Mouse (Mus musculus) retina, postnatal 7 days (tissue): ENCODE results near the gene Pmch.

Experiments used
- DNase-seq: peaks from one replicate; pipeline ENCODE4 v3.0.0-alpha.2; 2012; ENCODE audit warnings: low read depth, low spot score

Pmch gene

GRCm38 (mm10) chr10:88090772-88091171 is at the start of gene Pmch:
Gene Pmch (plus strand): TSS chr10:88091072.
- no peak for DNase-seq

GRCm38 (mm10) chr10:88044297-88044696 is 46.6 kb upstream of the Pmch start:
- no peak for DNase-seq

- DNase-seq: no peak
These were observed 44.6 kb upstream of the Pmch start for GRCm38 (mm10) chr10:88046098-88046771.

- no peak for DNase-seq
These were observed 36.5 kb upstream of the Pmch start for GRCm38 (mm10) chr10:88054233-88054985.

DNA sequence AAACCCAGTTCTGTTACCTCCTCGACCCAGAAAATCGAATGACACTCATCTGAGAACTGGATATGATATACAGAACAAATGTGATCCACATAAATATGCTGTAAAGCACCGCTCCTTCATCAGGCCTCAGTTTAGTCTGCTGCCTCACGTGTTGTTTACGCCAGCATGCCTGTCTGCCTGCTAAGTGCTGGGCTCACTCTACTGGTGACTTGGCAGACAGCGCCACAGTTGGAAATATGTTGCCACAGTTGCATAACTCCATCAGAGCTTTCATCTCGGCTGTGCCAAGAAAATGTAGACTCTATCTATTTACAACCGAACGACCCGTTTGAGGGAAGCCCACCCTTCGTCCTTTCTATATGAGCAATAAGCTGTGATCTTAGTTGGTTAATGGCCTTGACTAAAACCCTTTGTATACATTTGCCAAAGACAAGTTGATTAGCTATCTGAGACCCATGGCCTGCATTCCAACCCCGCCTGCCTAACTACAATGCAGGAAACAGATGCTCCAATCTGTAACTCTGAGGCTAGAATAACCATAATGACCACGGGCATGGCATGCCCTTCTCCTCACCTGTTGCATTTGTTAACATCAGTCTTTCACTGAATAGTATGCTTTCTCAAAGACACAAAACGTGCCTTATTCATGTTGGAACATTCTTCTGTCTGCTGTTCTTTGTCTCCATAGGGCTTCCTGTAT is 33.8 kb upstream of the Pmch start:
- DNase-seq: no peak

DNA sequence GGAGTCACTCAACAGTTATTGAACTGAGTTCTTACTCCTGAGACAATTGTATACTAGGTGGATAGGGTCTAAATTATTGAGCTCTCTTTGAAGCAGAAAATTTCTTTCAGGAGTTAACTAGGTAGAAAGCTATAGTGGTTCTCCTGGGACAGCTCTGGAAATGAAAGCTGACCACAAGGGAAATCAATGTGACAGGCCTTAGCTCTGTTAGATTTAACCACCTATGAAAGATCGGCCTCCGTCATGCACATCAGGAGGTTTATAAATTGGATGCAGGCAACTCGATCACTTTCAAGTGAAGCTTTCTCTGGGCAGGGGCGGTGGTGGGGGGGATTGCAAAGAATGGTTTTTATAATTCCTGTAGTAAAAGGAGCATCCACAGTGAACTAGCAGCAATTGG is 27.4 kb upstream of the Pmch start:
- DNase-seq: no peak

DNA sequence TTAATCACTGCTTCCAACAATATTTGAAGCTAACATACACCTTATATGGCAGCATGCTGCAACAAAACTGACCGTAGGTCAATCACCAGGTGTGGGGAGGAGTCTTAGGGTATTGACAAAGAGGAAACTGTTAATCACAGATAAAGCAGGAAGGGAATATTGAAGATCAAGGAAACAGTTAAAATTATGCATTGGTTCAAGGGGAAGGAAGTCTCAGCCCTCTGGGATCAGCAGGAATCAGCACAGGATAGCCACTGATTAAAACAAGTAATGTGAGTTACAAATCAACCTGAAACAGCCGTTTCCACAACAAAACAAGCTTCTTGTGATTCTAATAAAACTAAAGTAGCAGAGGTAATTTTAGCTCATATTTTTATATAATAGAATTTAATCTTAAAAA is 26.0 kb upstream of the Pmch start:
- no peak for DNase-seq

DNA sequence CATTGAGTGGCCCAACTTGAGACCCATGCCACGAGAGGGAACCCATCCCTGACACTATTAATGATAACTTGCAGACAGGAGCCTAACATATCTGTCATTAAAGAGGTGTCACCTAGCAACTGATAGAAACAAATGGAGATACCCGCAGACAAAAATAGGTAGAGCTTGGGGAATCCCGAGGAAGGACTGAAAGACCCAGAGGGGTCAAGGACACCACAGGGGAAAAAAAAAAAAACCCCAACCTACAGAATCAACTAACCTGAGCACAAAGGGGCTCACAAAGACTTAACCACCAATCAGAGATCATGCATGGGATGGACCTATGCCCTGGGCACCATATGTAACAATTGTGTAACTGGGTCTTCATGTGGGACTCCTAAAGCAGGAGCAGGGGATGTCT is 23.5 kb upstream of the Pmch start:
- DNase-seq: no peak

DNA sequence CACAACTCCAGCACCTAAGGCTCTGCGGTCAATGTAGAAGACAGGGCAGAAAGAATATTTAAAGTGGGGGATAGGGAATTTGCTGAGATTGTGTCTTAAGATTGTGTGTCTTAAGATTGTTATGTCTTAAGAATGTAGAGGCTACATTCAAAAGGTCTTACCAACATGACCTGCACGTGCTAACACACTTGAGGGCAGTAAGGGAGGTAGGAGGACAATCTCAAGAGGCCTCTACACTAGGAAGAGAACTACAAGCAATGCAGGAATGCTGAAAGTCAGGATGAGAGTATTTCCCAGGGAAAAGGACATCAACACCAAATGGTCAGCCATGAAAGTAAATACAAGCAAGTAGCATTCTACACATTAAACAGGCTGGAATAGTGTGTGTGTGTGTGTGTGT is 15.3 kb downstream of the Pmch start:
- no peak for DNase-seq

DNA sequence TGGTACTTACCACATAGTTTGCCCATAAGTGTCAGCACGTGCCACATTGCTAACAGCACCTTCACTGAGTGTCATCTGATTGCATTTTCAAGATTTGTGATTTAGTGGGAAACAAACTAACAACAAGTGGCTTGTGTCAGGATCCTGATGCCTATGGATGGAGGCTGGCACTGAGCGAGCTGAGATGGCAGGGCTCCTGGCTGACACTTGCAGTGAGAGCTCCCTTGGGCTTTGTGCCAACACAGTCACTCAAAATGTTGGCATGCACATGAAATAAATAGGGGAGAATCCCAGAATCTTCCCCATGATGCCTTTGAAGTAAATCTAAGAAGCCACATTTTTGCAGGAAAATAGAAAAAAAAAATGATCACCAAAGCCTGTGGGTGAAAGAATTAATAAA is 22.4 kb downstream of the Pmch start:
- DNase-seq: no peak

DNA sequence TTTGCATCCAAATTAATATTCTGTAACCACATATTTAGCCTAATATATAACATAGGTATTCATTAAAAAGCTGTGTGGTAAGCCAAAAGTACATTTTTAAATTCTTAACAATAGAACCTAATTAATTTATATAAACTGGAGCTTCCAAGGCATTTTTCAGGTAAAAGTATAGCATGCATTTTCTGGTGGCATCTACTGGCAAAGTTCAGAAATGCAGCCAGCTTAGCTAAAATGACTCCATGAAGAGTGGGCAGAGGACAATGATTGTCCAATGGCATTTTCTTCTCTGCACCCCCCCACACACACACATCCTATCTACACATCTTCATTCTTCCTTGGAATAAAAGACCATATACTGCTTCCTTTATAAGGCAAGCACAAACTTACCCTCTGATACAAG is 28.8 kb downstream of the Pmch start:
- DNase-seq: no peak

DNA sequence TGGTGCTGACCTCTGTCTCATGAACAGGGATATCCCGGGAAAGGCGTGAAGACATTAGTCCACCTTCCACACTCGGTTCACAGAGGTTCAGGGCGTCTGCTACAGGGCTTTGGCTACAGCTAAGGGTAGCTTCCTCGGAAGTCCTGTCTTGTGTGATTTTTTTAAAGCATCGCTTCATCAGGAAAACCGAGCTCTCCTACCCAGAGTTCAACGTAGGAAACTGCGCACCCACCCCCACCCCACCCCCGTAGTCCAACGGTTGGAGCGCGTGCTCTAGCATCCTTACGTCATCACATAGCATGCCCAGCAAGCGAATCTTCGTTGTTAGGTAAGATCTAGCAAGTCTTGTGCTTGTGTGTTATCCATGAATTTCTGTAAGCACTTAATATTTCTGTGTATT is 44.8 kb downstream of the Pmch start:
- DNase-seq: no peak
